Mouse (Mus musculus) megakaryocyte progenitor cell, adult 5-6 weeks (primary cell): ENCODE data around the gene Lurap1. TPM values are rescaled to one million over a fixed set of nuclear protein-coding genes. Genes with fewer than 3 reads are reported as not detected.

ENCODE experiments used
- ATAC-seq: replicated peaks from 2 replicates; pipeline ENCODE4 v1.8.0; 2016; ENCODE audit warnings: mild to moderate bottlenecking, moderate TSS enrichment, inconsistent platforms; ENCODE audit not compliant: poor library complexity
- total RNA-seq, 2 experiments: library from RNA; stranded (forward) in 1 of 2; stranded (reverse) in 1 of 2; fragments of 157-497, 149-512 nt in 1 of 2; fragments of 200-1000 nt in 1 of 2; gene quantifications; 2 replicates each; pipeline versions ENCODE4 v1.2.3 to v1.2.4; 2015 to 2017

The Lurap1 gene
- total RNA-seq, 2 experiments from 2014 or later: not detected

- ATAC-seq: 0 out of 2 replicates have a peak, but pooled peaks have one; percentile 25
Observed at GRCm38 (mm10) chr4:116162142-116162541, 11.0 kb upstream of the Lurap1 start.

GRCm38 (mm10) chr4:116160769-116161168 lies 9.6 kb upstream of the Lurap1 start:
- ATAC-seq: no peak

GRCm38 (mm10) chr4:116159912-116160311 lies 8.8 kb upstream of the Lurap1 start:
- peak; percentile 70; the same call in 1 of the 2 replicates for ATAC-seq

GRCm38 (mm10) chr4:116157882-116158281 lies 6.7 kb upstream of the Lurap1 start:
- no peak for ATAC-seq

GRCm38 (mm10) chr4:116152702-116153101 lies 1.6 kb upstream of the Lurap1 start:
- no peak for ATAC-seq

GRCm38 (mm10) chr4:116150862-116151221 lies 296 bp downstream of the Lurap1 start:
- no peak for ATAC-seq

- ATAC-seq: peak; percentile 80
Observed at GRCm38 (mm10) chr4:116150156-116150861, 829 bp downstream of the Lurap1 start.

GRCm38 (mm10) chr4:116149812-116150155 lies 1.4 kb downstream of the Lurap1 start:
- peak; percentile 21; the same call in 1 of the 2 replicates for ATAC-seq

- ATAC-seq: peak; percentile 70
Observed at GRCm38 (mm10) chr4:116143891-116144717, 7.0 kb downstream of the Lurap1 start.

- ATAC-seq: 0 out of 2 replicates have a peak, but pooled peaks have one; percentile 27
Observed at GRCm38 (mm10) chr4:116143317-116143811, 7.8 kb downstream of the Lurap1 start.

GRCm38 (mm10) chr4:116142269-116142668 lies 8.9 kb downstream of the Lurap1 start:
- no peak for ATAC-seq

GRCm38 (mm10) chr4:116141736-116142135 lies 9.4 kb downstream of the Lurap1 start:
- ATAC-seq: no peak

- no peak for ATAC-seq
Observed at GRCm38 (mm10) chr4:116140801-116141574, 10.2 kb downstream of the Lurap1 start.

GRCm38 (mm10) chr4:116137421-116137996 lies 13.6 kb downstream of the Lurap1 start:
- no peak for ATAC-seq

- peak; percentile 79 for ATAC-seq
Observed at GRCm38 (mm10) chr4:116134990-116135389, 16.1 kb downstream of the Lurap1 start.

GRCm38 (mm10) chr4:116133126-116133525 lies 18.0 kb downstream of the Lurap1 start:
- ATAC-seq: no peak

- no peak for ATAC-seq
Observed at GRCm38 (mm10) chr4:116127956-116128355, 23.2 kb downstream of the Lurap1 start.

GRCm38 (mm10) chr4:116125803-116126386 lies 25.2 kb downstream of the Lurap1 start:
- ATAC-seq: peak; percentile 43

- ATAC-seq: peak; percentile 96
Observed at GRCm38 (mm10) chr4:116123602-116124519, 27.3 kb downstream of the Lurap1 start, which contains the start of the genes Rad54l and Pomgnt1. Gene Rad54l, minus strand, starts transcription at chr4:116123690. Gene Pomgnt1, plus strand, starts transcription at chr4:116123840.
